Mouse (Mus musculus) heart, adult 2 months (tissue): ENCODE measurements around the gene Rps25. TPM values are rescaled to one million over a fixed set of nuclear protein-coding genes. Genes with fewer than 3 reads are reported as not detected.

Experiments
- DNase-seq, 2 experiments: peaks; one replicate each; pipeline ENCODE4 v3.0.0; 2021
- H3K27ac ChIP-seq: fragments of 200-600 bp; 2 replicates; pipeline ENCODE4 v1.8.1; 2022
- H3K27me3 ChIP-seq: fragments of 200-500 bp; 2 replicates; pipeline ENCODE4 v1.6.1; 2012; ENCODE audit warnings: mild to moderate bottlenecking, low read length, inconsistent platforms, mixed read lengths; ENCODE audit not compliant: control insufficient read depth, insufficient read depth
- H3K36me3 ChIP-seq: fragments of 200-500 bp; 2 replicates; pipeline ENCODE4 v1.6.1; 2012; ENCODE audit warnings: low read length, inconsistent platforms; ENCODE audit not compliant: control insufficient read depth, insufficient read depth
- H3K4me1 ChIP-seq: fragments of 200-500 bp; 2 replicates; pipeline ENCODE4 v1.6.1; 2011; ENCODE audit warnings: low read length; ENCODE audit not compliant: control insufficient read depth, insufficient read depth
- H3K4me3 ChIP-seq: fragments of 200-600 bp; 2 replicates; pipeline ENCODE4 v1.8.1; 2022
- H3K79me2 ChIP-seq: fragments of 200-500 bp; replicated peaks from 2 replicates; pipeline ENCODE4 v1.6.1; 2012; ENCODE audit warnings: mild to moderate bottlenecking, inconsistent platforms, low read length, moderate library complexity, mixed read lengths; ENCODE audit not compliant: control insufficient read depth, insufficient read depth
- H3K9ac ChIP-seq: fragments of 200-500 bp; 2 replicates; pipeline ENCODE4 v1.6.1; 2012; ENCODE audit warnings: low read depth, mild to moderate bottlenecking, control low read depth, inconsistent platforms, low read length, mixed read lengths
- CTCF ChIP-seq: fragments of 200-600 bp; IDR thresholded peaks from 2 replicates; pipeline ENCODE4 v1.8.1; 2022; ENCODE audit warnings: antibody characterized with exemption, mild to moderate bottlenecking, moderate library complexity
- EP300 ChIP-seq: fragments of 200-500 bp; IDR thresholded peaks from 2 replicates; pipeline ENCODE4 v1.6.1; 2011; ENCODE audit warnings: low read depth, low read length, control low read depth; ENCODE audit not compliant: insufficient read depth
- WGBS: fragments of 180-500 bp; shearing (Covaris S2); methylation state at CpG from one replicate; pipeline ENCODE4 v1.1.7; 2018; 5-methylcytosine and 5-hydroxymethylcytosine counted together
- intact Hi-C: fragments of 180-260 bp; cut with DNase I; formaldehyde crosslinking; loops from one replicate; pipeline ENCODE4 v1.15.1; 2025
- microRNA-seq, 2 experiments: library from miRNA; unstranded; fragments of <30 nt; microRNA quantifications; one replicate each; pipeline ENCODE4 v1.2.0; 2021
- polyA plus RNA-seq: library from polyadenylated mRNA; depleted of rRNA; stranded (reverse); fragments of >200 nt; gene quantifications from 2 replicates; pipeline ENCODE4 v1.2.3, GENCODE M21; 2012; rRNA removed
- total RNA-seq, 2 experiments: library from RNA; stranded (reverse); gene quantifications; 2 replicates each; pipeline ENCODE4 v1.2.3; 2021

Gene Rps25
- total and polyA plus RNA-seq, 3 experiments, result 162 to 889 (median 735) TPM

DNA sequence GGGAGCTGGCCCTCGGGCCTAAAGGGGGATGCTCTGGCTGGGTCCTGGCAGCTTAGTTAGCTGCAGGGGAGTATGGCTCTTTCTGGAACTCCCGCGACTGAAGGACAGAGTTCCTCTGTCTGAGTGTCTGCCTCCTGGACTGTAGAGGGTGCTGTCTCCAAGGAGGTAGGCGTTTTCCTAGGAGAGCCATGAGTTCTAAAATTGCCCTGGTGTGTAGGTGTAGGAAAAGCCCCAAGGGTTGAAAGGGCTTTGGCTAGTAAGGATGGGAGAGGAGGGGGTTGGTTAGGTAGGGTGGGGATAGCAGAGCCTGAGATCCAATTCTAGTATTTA, 47.9 kb downstream of the Rps25 start, which contains the start of gene Upk2:
TSS of gene Upk2 (minus strand) at position 86 of the 330 bp plus-strand sequence.
- H3K36me3 ChIP-seq, result no peaks in the 10 kb centered on the region
- no peak within 1 kb of the TSS for H3K4me3 ChIP-seq
- intact Hi-C loops, result loop anchor here (1.0 to 2.0 kb wide), 4 partner anchors 24 to 230 kb away; no protein-coding TSS in a partner anchor
- no peak for DNase-seq
- 49% methylated on average over 4 of the region's 4 CpGs for WGBS
- H3K9ac ChIP-seq, result no peak within 1 kb of the TSS
- no peak within 1 kb of the TSS for H3K27ac ChIP-seq
- no peaks in the 10 kb centered on the region for H3K27me3 ChIP-seq
- H3K4me1 ChIP-seq, result no peaks in the 10 kb centered on the region
- no peaks in the 10 kb centered on the region for H3K79me2 ChIP-seq
- TF ChIP-seq CTCF (peak; percentile 36), EP300 (no peak)

DNA sequence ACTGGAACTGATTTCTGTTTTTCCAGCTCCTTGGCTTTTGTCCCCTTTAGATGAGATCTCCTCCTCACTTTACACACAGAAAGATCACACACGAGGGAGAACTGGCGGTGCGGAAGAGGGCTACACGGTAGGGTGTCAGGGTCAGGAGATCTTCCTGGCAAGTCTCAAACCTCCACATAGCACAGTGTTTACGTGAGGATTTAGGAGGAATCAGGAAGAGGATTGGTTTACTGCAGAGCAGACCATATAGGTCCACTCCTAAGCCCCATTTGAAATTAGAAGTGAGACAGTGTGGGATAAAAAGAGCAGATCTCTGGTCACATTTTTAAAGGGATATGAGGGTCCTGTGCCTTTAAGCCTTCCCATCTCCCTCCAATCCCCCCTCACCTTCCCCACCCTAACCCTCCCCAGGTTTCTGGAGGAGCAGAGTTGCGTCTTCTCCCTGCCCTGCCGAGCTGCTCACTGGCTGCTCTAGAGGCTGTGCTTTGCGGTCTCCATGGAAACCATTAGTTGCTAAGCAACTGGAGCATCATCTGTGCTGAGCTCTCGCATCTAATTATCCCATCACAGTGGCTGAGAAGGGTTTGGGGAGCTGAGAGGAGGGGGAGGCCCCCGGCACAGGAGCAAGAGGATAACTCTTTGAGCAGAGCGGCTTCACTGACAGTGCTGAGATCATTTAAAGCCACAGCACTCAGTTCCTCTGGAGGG, 50.2 kb downstream of the Rps25 start:
- Histone ChIP-seq H3K27me3 (no peaks in the 10 kb centered on the region), H3K79me2 (no peaks in the 10 kb centered on the region), H3K9ac (no peak overlapping the region), H3K4me3 (no peak overlapping the region), H3K27ac (no peak overlapping the region), H3K4me1 (no peaks in the 10 kb centered on the region), H3K36me3 (no peaks in the 10 kb centered on the region)
- no peak for DNase-seq
- WGBS, result 25% methylated on average over 11 of the region's 11 CpGs
- intact Hi-C loops, result no loop called here
- no peak for TF ChIP-seq CTCF
- no peak for TF ChIP-seq EP300

Small RNA genes lying within 50 kb of the gene (microRNA-seq; reads per million reads assigned to microRNA genes)
- 0 to 0.39 reads per million in 2 experiments for gene Mir7085

Other genes with a start within 250 kb of the Rps25 start
- 10 to 100 TPM; 17.8 to 18.7 TPM for gene Cbl, start 173.1 kb upstream of the Rps25 start, total RNA-seq
- gene Cbl, start 173.1 kb upstream of the Rps25 start, polyA plus RNA-seq, result 5.0 and 11.8 TPM in 2 replicates
- gene Ccdc153, start 166.5 kb upstream of the Rps25 start, total RNA-seq, result not detected
- 1.6 TPM in 1 of 2 replicates, not detected in the other for gene Ccdc153, start 166.5 kb upstream of the Rps25 start, polyA plus RNA-seq
- 1 to 10 TPM; 3.4 to 4.2 TPM for gene Pdzd3, start 155.7 kb upstream of the Rps25 start, total RNA-seq
- 1.7 and 3.3 TPM in 2 replicates for gene Pdzd3, start 155.7 kb upstream of the Rps25 start, polyA plus RNA-seq
- gene Nlrx1, start 138.5 kb upstream of the Rps25 start, total RNA-seq, result 10 to 100 TPM; 20.3 to 21.7 TPM
- gene Nlrx1, start 138.5 kb upstream of the Rps25 start, polyA plus RNA-seq, result 16.1 and 19.0 TPM in 2 replicates
- gene Abcg4, start 118.5 kb upstream of the Rps25 start, total RNA-seq, result under 1 TPM; 0.42 to 0.75 TPM
- gene Abcg4, start 118.5 kb upstream of the Rps25 start, polyA plus RNA-seq, result 1.9 and 2.1 TPM in 2 replicates
- 10 to 100 TPM in 1 of 2 experiments, 1 to 10 TPM in 1; 6.9 to 10.2 TPM for gene Hinfp, start 101.5 kb upstream of the Rps25 start, total RNA-seq
- 12.6 and 16.0 TPM in 2 replicates for gene Hinfp, start 101.5 kb upstream of the Rps25 start, polyA plus RNA-seq
- gene C2cd2l, start 86.9 kb upstream of the Rps25 start, total RNA-seq, result 10 to 100 TPM; 14.4 to 15.7 TPM
- gene C2cd2l, start 86.9 kb upstream of the Rps25 start, polyA plus RNA-seq, result 20.4 and 29.9 TPM in 2 replicates
- 10 to 100 TPM; 18.9 to 20.6 TPM for gene Dpagt1, start 81.1 kb upstream of the Rps25 start, total RNA-seq
- gene Dpagt1, start 81.1 kb upstream of the Rps25 start, polyA plus RNA-seq, result 34.3 and 51.3 TPM in 2 replicates
- 10 to 100 TPM; 12.8 TPM for gene H2afx, start 72.4 kb upstream of the Rps25 start, total RNA-seq
- 12.7 and 14.2 TPM in 2 replicates for gene H2afx, start 72.4 kb upstream of the Rps25 start, polyA plus RNA-seq
- 10 to 100 TPM; 39.8 to 49.3 TPM for gene Hmbs, start 62.9 kb upstream of the Rps25 start, total RNA-seq
- 37.8 and 51.3 TPM in 2 replicates for gene Hmbs, start 62.9 kb upstream of the Rps25 start, polyA plus RNA-seq
- 10 to 100 TPM; 13.9 to 15.3 TPM for gene Vps11, start 45.5 kb upstream of the Rps25 start, total RNA-seq
- 15.5 and 17.9 TPM in 2 replicates for gene Vps11, start 45.5 kb upstream of the Rps25 start, polyA plus RNA-seq
- gene Hyou1, start 27.6 kb upstream of the Rps25 start, total RNA-seq, result 10 to 100 TPM; 73.9 to 79.6 TPM
- gene Hyou1, start 27.6 kb upstream of the Rps25 start, polyA plus RNA-seq, result 23.1 and 41.1 TPM in 2 replicates
- 10 to 100 TPM; 20.9 to 24.8 TPM for gene Slc37a4, start 10.3 kb upstream of the Rps25 start, total RNA-seq
- 38.9 and 62.9 TPM in 2 replicates for gene Slc37a4, start 10.3 kb upstream of the Rps25 start, polyA plus RNA-seq
- gene Trappc4, start 461 bp downstream of the Rps25 start, total RNA-seq, result 10 to 100 TPM; 34.9 to 36.2 TPM
- 28.2 and 39.9 TPM in 2 replicates for gene Trappc4, start 461 bp downstream of the Rps25 start, polyA plus RNA-seq
- gene Ccdc84, start 11.4 kb downstream of the Rps25 start, total RNA-seq, result 1 to 10 TPM; 5.5 to 5.7 TPM
- 10.5 and 18.1 TPM in 2 replicates for gene Ccdc84, start 11.4 kb downstream of the Rps25 start, polyA plus RNA-seq
- gene Foxr1, start 34.0 kb downstream of the Rps25 start, total RNA-seq, result not detected
- gene Foxr1, start 34.0 kb downstream of the Rps25 start, polyA plus RNA-seq, result not detected in 2 replicates
- not detected for gene Upk2, start 47.8 kb downstream of the Rps25 start, total RNA-seq
- gene Upk2, start 47.8 kb downstream of the Rps25 start, polyA plus RNA-seq, result 0.47 and 0.53 TPM in 2 replicates
- gene Bcl9l, start 75.7 kb downstream of the Rps25 start, total RNA-seq, result 10 to 100 TPM; 44.5 to 58.7 TPM
- gene Bcl9l, start 75.7 kb downstream of the Rps25 start, polyA plus RNA-seq, result 15.3 and 21.5 TPM in 2 replicates
- gene Cxcr5, start 154.7 kb downstream of the Rps25 start, total RNA-seq, result under 1 TPM; 0.41 to 0.42 TPM
- 0.59 and 1.7 TPM in 2 replicates for gene Cxcr5, start 154.7 kb downstream of the Rps25 start, polyA plus RNA-seq
- gene Ddx6, start 197.8 kb downstream of the Rps25 start, total RNA-seq, result 10 to 100 TPM; 75.6 to 88.4 TPM
- 14.3 and 26.7 TPM in 2 replicates for gene Ddx6, start 197.8 kb downstream of the Rps25 start, polyA plus RNA-seq